Mouse (Mus musculus) MEL (cell line): ENCODE results near the gene Nr2c2ap.

Experiments used
- CTCF ChIP-seq, 3 experiments: IDR thresholded peaks in 2 of 3; conservative IDR thresholded peaks in 1 of 3; 2 replicates each; pipeline ENCODE4 v1.5.1; 2011 to 2012; ENCODE audit warnings: low read length in 3 of 3, low read depth in 2 of 3, mild to moderate bottlenecking in 2 of 3, improper control_type of control experiment in 1 of 3, inconsistent platforms in 1 of 3, mixed read lengths in 1 of 3, moderate library complexity in 1 of 3; ENCODE audit not compliant: control insufficient read depth in 1 of 3, insufficient read depth in 1 of 3, poor library complexity in 1 of 3, severe bottlenecking in 1 of 3
- UBTF ChIP-seq: IDR thresholded peaks from 2 replicates; pipeline ENCODE4 v1.6.1; 2012; ENCODE audit warnings: low read depth, mild to moderate bottlenecking, inconsistent platforms, low read length, improper control_type of control experiment, moderate library complexity, borderline replicate concordance; ENCODE audit not compliant: insufficient read depth

GRCm38 (mm10) chr8:70181212-70181902 lies 50.2 kb downstream of the Nr2c2ap start:
- TF ChIP-seq UBTF (no peak), CTCF (IDR thresholded peaks at IDR 0.05 in 2 of 3, conservative IDR thresholded peaks at IDR 0.05 in 1 of 3; ENCODE audit: control insufficient read depth in 1 of 3, insufficient read depth in 1 of 3, low read depth in 2 of 3, low read length in 3 of 3, poor library complexity in 1 of 3, severe bottlenecking in 1 of 3) (no peak)
